Mouse (Mus musculus): ENCODE data around the gene Rrm2.

DNA sequence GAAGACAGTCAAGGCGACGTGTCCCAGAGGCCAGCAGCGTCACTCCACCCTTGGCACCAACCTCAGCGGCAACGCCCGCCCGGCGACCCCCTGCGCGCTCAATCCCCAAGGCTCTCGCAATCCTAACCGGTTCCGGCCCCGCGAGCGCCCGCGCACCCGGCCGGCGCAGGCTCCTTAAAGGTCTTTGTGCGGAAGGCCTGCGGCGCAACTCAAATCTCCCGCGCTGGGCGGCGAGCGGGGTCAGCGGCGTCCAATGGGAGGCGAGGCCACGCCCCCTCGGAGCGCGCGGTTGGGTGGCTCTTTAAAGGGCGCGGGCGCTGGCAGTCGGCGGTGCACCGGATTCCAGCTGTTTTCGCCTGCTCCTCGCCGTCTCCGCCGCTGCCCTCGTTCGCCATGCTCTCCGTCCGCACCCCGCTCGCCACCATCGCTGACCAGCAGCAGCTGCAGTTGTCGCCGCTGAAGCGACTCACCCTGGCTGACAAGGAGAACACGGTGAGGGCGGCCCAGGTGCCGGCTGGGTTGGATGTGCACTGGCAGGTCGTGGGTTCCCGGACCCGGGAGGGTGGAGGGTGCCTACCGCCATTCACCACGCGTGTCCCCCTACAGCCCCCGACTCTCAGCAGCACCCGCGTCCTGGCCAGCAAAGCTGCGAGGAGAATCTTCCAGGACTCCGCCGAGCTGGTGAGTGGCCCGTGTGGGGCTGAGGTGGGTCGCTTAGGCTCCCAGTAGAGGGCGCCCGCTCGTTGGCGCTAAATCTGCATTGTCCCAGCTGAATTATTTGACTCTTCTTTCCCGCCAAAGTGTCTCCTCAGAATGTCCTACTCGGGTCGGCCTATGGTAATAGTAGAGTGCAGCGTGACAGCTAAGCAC, at the start of gene Rrm2:
- 0 out of 2 replicates have a peak, but pooled peaks have one; percentile 29 for TF ChIP-seq POLR2A (IDR thresholded peaks at IDR 0.05; ENCODE audit: extremely low read depth, insufficient read depth, low read length)
- TF ChIP-seq CTCF (IDR thresholded peaks at IDR 0.05; ENCODE audit: low read depth, low read length) = peak; percentile 83
